Mouse (Mus musculus) layer of hippocampus, postnatal 14 days (tissue): Measurements from ENCODE around the gene Nhlrc4. TPM values are rescaled to one million over a fixed set of nuclear protein-coding genes. Genes with fewer than 3 reads are reported as not detected.
A peak's percentile ranks its signal among the peaks of the same experiment; 100 is the strongest.

Source experiments
- DNase-seq, 2 experiments: peaks; one replicate each; pipeline ENCODE4 v3.0.0; 2021 to 2022; ENCODE audit warnings: low spot score in 2 of 2, mixed read lengths in 1 of 2
- long read RNA-seq, 2 experiments: library from polyadenylated mRNA; stranded (forward); transcript quantifications; one replicate each; pipeline ENCODE4 v2.0.0; 2021
- total RNA-seq, 2 experiments: library from RNA; stranded (reverse); gene quantifications; 2 replicates each; pipeline ENCODE4 v1.2.3; 2021

Gene Nhlrc4
- total RNA-seq, result not detected
- long read RNA-seq, experiment 1, result 0 reads
- long read RNA-seq, experiment 2, result 0 reads

DNA sequence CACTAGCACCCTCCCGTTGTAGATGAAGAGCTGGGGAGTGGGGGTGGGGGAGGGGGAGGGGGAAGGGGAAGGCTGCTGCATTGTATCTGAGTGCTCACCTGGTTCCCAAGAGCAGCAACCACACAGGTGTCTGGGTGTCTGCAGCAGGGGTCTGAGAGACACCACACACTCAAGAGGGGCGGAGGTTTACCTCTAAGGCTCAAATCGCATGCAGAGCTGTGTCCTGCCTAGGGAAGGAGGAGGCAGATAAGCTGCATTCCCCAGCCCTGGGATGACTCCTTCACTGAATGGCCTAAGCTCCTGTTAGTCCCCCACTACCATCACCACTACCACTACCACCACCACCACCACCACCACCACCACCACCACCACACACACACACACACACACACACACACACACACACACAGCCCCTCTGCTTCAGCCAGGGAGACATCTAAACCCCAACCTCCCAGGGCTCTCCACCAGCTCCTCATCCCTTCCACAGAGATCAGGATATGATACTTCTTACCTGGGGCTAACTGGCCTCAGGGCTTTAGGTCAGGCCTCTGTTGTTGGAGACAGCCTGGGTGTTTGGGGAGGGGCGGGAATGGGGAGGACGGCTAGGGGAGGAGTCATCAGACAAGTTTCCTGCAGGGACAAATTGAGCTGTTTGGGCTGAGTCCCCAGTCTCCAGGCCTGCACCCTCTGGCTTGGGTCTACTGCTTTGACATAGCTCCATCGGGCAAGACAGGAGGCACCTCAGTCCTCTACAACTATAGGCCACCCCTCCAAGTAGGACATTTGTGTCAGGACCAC is at the start of gene Nhlrc4, which contains the start of gene Pigq:
Nhlrc4 (minus strand) TSS at position 596 of the 798 bp plus-strand sequence.
Pigq (minus strand) TSS at position 571 of the 798 bp plus-strand sequence.
- DNase-seq, result no peak

DNA sequence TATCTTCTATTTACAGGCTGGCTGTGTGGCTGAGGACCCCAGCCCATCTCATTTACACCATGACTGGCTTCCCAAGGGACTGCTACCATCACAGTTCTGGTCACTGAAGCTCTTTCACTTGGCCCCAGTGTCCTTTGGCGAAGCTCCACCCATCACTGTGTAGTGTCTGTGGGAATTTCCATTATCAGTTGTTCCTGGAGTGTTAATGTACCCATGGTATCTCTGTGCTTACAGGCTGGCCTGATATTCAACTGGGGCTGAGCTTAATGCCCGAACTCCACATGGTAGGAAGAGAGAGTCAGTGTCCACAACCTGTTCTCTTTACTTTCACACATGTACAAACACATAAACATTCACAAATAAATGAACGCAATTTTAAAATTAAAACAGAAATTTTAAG is 48.7 kb upstream of the Nhlrc4 start:
- DNase-seq, result no peak

DNA sequence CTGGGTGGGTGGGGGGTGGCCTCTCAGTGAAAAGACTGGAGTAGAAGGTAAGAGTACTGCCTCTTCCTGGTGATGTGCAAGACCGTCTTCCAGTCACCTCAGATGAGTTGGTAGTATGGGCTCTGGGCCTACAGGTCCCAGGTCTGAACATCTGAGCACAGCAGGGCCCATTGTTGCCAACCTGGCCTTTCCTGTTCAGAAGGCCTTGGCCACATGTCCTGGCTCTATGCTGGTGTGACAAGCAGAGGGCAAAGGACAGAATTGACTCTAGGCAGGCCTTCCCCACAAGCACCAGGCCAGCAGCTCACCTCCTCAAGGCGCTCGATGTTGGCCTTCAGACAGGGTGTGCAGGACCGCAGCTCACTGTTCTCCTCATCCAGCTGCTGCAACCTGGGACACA is 47.5 kb upstream of the Nhlrc4 start:
- DNase-seq, result no peak

DNA sequence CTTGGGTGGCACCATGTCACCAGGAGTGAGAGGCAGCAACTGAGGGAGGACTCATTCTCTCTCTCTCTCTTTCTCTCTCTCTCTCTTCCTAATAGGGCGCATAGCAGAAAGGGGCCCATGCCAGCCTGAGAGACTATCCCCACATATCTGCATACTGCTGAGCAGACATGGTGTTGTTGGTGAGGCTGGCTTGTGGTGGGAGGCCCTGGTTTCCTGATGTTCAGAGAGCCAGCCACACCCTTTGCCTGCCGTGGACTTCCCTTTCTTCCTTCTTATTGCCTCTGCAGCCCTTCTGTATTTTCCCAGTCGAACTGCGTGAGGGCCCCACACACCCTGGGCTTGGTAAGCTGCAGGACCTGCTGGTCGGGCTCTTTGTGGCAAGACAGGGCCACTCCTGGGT is 45.6 kb upstream of the Nhlrc4 start:
- no peak for DNase-seq

DNA sequence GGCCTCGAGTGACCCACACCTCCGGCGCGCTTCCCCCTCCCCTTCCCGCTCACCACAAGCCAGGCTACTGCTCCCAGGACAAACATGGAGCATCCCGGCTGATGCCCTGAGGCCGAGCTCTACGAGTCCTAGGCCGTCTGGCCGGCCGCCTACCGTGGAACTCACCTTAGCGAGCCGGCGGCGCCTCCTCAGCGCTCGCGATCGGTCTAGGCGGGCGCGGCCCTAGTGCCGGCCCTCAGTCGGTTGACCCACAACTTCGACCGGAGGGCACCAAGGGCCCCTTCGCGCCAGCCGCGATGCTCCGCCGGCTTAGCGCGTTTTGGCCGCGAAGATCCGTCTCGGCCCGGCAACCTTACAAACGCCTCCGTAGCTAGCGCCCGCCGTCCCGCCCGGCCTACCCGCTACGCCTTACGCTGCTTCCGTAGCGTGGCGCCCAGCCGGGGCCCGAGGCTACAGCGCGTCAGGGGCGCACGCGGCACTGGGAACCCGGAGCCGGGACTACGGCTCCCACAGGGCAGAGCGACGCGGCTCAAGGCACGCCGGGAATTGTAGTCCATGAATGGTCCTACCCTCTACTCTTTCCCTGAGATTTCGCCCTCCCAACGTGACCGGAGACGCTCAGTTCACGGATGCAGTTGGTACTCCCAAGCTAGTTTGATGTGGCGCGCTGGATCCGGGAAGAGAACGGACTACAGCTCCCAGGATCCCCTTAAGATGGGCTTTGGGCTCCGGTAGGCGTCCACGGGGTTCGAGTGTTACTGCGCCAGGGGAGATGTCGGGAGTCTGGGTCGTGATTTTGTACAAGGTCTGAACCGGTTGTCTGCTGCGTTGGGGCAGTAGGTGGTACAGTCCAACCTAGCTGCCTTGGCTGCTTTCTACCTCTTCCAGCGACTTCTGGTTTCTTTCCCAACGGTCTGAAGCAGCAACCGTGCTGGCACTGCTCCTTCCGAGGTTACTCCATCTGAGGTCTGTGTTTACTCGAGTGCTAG is 40.8 kb upstream of the Nhlrc4 start, which contains the start of gene Capn15:
Capn15 (minus strand) TSS at position 491 of the 989 bp plus-strand sequence.
- DNase-seq, result peak; percentile 94 to 97

DNA sequence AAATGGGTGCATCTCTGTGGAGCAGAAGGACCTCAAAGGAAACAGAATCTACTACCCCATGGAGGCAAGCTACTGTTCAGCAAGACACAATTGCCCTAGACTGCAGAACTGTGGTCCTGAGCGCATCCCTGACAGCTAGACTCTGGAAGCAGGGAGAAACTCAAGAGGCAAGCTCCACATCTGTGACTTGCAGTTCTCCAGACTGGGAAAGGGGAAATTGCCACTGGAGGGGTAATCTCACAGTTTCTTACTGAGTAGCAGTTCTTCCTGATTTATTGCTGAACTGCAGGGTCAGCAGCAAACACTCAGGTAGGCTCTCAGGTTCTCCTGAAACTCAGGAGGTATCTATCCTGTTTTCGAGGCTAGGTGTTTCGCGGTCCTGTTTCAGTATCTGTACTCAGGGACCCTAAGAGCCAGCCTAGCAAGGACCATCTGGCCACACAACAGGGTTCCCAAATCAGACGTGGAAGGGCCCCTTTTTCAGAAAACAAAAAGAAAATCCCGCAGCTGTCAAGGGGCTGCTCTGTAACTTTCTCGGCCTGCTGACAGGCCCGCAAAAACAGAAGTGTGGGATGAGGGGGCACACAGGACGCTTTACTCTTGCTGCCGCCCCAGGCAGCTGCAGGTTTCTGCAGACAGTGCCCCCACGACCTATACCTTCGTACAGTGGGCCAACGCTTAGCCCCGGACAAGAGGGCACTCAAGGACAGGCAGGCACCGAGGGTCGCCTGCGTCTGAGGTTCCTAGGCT is 40.0 kb upstream of the Nhlrc4 start:
- peak in 1 of 2 experiments; percentile 25 for DNase-seq

DNA sequence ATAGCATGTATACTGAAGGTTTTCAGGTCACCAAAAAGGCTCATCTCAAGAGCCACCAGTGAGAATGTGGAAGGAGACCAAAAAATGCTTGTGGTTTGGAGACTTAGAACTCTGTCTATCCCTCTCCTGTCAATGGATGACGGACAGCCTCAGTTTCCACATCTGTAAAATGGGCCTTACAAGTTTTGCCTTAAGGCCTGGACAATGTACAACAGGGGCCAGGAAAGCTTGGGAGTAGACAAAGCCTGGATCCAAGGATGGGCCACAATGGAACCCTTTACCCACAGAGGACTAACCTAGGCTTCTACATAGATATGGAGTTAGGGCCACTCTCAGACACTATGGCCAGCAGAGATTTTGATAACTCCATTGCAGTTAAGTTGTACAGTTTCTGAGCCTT is 39.3 kb upstream of the Nhlrc4 start:
- no peak for DNase-seq

DNA sequence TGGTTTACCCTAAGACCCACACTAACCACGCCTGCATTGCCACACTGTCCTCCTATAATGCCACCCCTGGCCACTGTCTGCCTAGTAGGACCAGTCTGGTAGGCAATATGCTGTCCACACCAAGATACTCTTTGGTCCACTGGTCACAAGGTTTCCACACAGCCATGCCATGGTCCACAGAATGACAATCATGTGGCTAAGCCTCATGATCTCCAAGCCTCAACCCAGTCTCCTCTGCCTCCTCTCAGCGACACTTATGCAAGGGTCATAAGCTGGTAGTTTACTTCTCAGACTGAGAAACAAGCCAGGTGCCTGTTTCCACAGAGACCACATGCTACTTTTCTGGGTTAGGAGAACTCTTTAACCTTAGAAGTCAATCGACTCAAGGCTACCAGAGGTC is 38.2 kb upstream of the Nhlrc4 start:
- no peak for DNase-seq

DNA sequence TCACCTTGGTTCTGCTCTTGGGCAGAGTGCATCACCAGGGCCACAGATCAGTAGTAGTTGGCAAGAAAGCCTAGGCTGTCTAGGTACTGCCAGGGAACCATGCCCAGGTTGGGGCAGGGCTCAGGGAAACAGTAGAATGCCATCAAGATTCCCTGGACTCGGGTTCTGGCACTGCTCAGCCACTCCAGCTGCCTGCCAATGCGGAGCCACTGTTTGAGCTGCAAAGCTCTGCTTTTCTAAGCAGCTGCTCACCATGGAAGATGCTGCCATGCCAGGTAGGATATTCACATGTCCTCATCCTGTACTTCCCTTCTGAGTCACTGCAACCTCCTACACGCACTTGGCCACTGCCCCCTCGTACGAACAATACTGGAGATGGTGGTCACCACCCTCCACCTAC is 36.1 kb upstream of the Nhlrc4 start:
- peak in 1 of 2 experiments; percentile 36 for DNase-seq

DNA sequence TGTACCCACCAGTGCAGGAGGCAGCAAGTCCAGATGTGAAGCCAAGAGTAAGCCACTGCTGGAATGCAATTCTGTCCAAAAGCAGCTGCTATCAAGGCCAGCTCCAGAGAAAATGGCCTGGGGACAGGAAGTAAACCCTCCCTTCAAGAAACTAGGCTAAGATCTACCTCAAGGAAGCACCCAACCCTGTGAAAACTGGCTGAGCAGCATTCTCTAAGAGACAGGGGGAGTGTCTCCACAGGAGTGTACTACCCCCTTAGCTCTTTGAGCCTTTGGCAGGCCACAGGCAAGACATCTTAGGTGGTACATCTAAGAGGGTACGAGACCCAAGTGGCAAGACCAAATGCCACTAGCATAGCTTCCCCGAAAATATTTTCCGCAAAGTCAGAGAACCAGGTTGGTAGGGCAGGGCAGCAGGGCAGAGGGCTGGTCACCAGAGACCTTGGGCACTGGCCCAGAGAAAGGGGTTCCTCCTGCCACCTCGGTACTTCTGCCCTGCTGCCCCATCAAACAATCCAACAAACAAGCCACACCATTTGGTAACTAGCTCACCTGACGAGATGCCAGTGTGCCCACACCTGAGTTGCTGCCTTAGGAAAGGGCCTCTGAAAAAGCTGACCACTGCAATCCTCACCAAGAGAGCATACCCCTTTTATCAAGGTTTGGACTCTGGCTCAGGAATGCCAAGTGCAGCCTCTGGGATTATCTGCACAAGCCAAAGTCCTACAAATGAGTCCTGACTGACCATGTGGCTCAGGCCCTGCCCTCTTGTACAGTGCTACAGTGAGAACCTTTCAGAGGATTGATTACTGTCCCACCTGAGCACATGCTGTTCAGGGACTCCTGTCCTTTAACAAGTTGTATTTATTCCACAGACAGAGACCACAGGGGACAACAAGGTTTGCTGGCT is 35.3 kb upstream of the Nhlrc4 start:
- DNase-seq, result no peak

DNA sequence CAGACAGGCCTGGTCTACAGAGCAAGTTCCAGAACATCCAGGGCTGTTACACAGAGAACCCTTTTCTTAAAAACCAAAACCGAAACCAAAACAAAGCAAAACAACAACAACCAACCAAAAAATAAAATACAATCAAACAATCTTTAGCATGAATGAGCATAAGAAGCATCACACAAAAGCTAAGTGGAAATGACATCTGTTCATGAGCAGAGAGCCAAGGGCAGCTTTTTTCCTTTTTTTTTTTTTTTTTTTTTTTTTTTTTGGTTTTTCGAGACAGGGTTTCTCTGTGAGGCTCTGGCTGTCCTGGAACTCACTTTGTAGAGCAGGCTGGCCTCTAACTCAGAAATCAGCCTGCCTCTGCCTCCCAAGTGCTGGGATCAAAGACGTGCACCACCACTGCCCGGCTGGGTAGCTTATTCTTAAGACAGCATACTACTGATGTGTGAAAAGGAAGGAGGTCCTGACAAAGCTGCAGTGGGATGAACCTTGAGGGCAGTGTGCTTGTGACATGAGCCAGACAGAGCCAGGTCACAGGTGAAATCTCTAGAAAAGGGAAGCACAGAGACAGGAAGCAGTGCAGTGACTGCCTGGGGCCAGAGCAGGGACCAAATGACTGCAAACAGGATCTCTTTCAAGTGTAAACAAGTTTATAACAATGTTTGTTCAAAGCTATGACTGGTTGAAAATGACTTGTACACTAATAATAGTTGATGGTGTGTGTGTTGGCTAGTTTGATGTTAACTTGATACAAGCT is 26.4 kb upstream of the Nhlrc4 start:
- no peak for DNase-seq

DNA sequence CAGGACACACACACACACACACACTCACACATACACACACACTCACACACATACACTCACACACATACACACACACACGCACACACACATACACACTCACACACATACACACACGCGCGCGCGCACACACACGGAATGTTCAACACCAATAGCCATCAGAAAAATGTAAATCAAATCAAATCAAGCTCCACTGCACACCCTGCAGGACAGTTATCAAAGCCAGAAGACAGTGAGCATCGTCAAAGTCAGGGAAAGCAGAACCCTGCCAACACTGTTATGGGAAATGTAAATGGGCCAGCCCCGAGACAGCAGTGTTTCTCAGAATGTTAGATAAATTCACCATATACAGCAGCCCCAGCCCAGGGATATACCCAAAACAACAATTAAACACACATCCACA is 25.7 kb upstream of the Nhlrc4 start:
- DNase-seq, result no peak

DNA sequence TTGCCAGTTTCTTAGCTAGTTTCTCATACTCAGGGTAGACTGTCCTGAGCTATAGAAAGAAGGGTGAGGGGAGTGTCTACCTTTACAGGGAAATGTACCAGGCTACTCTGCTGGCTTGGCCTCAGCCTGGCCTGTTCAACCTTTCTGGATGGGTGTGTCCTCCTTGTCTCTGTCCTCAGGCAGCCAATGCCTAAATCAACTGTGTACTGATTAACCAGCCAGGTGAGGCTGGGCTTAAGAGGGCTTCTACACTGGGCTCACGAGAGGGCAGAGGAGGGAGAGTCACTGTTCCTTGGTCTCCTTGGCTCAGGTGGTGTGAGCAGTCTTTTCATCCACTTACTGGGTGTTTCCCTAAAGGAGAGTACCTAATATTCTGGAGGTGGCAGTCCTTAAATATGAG is 23.4 kb upstream of the Nhlrc4 start:
- DNase-seq, result no peak

DNA sequence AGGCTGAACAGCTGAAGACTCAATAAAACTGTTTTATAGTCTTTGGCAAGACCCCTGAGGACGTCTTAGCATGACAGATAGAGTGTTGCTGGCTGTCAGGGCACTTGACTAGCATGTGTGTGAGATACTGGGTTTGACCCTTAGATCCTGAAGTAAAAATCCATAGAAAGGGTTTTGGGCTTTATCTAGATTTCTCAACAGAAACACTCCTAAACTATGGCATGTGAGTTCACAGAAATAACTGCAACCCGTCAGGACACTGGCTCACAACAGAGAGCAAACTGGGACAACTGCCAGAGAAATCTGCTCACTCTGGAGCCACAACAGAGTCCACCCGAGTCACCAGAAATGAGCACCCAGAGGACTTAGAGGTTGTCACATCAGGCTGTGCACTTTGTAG is 22.9 kb upstream of the Nhlrc4 start:
- no peak for DNase-seq

DNA sequence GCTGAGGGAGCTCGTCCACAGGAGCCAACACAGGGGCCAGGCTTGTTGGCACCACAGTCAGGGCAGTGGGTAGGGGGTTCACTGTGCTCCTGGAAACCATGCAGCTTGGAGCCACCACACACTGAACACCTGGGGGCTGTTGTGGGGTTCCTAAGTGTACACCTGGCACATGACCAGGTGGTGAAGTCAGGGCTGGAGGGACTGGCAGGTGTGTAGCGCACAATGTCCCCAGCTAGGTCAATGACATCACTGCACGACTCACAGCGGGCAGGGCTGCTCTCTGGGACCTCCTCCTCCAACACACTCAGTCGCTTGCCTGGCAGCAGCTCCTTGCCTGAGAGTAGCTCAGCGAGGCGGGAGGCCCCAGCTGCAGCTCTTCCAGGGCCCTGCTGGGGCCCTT is 19.5 kb upstream of the Nhlrc4 start:
- no peak for DNase-seq

DNA sequence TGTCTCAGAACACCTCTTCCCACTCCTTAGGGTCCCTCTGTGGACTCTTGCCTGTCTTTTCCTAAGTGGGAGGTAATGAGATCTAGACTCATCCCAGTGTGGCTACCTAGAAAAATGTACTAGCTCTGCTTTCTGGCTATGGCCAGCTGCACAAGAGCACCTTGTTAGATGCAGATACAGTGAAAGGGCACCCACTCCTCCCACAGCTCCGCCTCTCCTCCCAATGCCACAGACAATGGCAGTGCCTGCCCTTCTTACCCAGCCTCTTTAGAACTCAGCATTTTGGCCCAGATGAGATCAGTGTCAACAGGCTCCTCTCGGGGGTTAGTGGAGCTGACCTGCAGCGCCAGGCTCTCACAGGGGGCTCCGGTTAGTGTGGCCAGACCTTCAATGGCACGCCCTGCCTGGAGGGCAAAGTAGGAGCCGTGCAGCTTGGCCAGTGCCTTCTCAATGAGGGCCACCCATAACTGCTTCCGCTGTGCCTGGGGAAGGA is 17.7 kb upstream of the Nhlrc4 start:
- DNase-seq, result no peak

DNA sequence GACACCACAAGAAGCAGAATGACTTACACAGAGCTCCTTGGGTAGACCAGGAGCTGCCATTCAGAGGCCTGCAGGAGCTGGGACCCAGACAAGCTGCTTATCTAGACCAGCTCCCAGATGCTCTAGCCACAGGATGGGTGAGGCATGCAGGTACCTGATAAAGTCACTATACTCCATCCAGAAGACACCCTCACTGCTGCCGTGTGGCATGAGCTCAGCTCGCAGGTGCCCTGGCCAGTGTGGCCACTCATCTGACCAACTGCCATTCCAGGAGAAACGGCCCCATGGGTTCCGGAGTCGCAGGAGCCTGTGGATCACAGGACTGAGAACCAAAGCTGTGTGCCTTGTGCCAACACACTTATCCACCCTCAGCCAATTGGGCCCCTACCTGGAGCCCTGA is 16.8 kb upstream of the Nhlrc4 start:
- DNase-seq, result no peak

DNA sequence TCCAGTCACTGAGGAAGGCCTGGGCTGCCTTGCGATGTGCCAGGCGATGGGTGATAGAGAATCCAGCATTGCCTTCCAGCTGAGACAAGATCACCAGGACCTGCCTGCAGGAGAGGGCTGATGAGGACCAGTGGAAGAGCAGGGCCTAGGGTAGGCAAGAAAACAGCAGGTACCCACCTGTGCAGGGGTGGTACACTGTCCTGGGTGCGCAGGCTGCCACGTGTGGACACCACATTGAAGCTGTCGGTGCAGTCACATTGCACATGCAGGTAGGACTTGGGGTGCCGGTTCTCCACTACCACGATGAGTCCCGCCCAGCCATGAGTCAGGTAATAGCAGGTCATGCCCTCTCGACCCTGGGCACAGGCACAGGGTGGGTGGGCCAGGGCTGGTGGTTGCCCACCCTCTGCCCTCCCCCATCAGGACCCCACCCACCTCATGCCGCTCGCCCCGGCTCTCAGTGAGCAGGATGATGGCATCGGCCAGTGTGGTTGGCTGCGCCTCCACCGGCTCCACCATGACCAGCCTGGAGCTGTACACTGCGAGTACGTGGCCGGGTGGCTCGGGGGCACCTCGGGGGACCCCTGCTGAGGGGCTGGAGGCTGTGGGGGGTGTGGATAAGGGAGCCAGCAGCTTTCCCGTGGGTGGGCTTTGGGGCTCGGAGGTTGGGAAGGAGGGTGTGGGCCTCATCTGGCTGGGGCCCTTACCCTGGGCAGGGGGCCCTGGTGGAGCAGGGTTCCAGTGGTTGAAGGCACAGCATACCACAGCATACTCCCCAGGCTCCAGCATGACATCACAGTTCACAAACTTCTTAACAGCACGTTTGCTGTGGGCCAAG is 15.1 kb upstream of the Nhlrc4 start:
- DNase-seq, result no peak
